Mouse (Mus musculus): ENCODE measurements around the gene Ncor2. TPM values are rescaled to one million over a fixed set of nuclear protein-coding genes. Genes with fewer than 3 reads are reported as not detected.

Gene Ncor2
- total RNA-seq, 2 experiments from 2014 or later: 0.91 to 37.3 TPM

- ATAC-seq (replicated peaks; ENCODE audit: low FRiP score, poor library complexity, severe bottlenecking): no peak
Observed at GRCm38 (mm10) chr5:125073896-125074295, 105.1 kb downstream of the Ncor2 start.

GRCm38 (mm10) chr5:125073335-125073734 is 105.7 kb downstream of the Ncor2 start:
- no peak for ATAC-seq (replicated peaks; ENCODE audit: low FRiP score, poor library complexity, severe bottlenecking)

- no peak for ATAC-seq (replicated peaks; ENCODE audit: low FRiP score, poor library complexity, severe bottlenecking)
Observed at GRCm38 (mm10) chr5:125072425-125072824, 106.6 kb downstream of the Ncor2 start.

- no peak for ATAC-seq (replicated peaks; ENCODE audit: low FRiP score, poor library complexity, severe bottlenecking)
Observed at GRCm38 (mm10) chr5:125071919-125072318, 107.1 kb downstream of the Ncor2 start.

GRCm38 (mm10) chr5:125070399-125070798 is 108.6 kb downstream of the Ncor2 start:
- no peak for ATAC-seq (replicated peaks; ENCODE audit: low FRiP score, poor library complexity, severe bottlenecking)

- no peak for ATAC-seq (replicated peaks; ENCODE audit: low FRiP score, poor library complexity, severe bottlenecking)
Observed at GRCm38 (mm10) chr5:125069916-125070315, 109.1 kb downstream of the Ncor2 start.

- no peak for ATAC-seq (replicated peaks; ENCODE audit: low FRiP score, poor library complexity, severe bottlenecking)
Observed at GRCm38 (mm10) chr5:125069426-125069825, 109.6 kb downstream of the Ncor2 start.

GRCm38 (mm10) chr5:125068371-125068951 is 110.6 kb downstream of the Ncor2 start:
- no peak for ATAC-seq (replicated peaks; ENCODE audit: low FRiP score, poor library complexity, severe bottlenecking)

GRCm38 (mm10) chr5:125067673-125068072 is 111.3 kb downstream of the Ncor2 start:
- no peak for ATAC-seq (replicated peaks; ENCODE audit: low FRiP score, poor library complexity, severe bottlenecking)

- ATAC-seq (replicated peaks; ENCODE audit: low FRiP score, poor library complexity, severe bottlenecking): peak; percentile 58; the same call in 1 of the 2 replicates
Observed at GRCm38 (mm10) chr5:125066479-125067471, 112.2 kb downstream of the Ncor2 start.

GRCm38 (mm10) chr5:125063015-125063414 is 116.0 kb downstream of the Ncor2 start:
- no peak for ATAC-seq (replicated peaks; ENCODE audit: low FRiP score, poor library complexity, severe bottlenecking)

- no peak for ATAC-seq (replicated peaks; ENCODE audit: low FRiP score, poor library complexity, severe bottlenecking)
Observed at GRCm38 (mm10) chr5:125058267-125058668, 120.8 kb downstream of the Ncor2 start.

- ATAC-seq (replicated peaks; ENCODE audit: low FRiP score, poor library complexity, severe bottlenecking): no peak
Observed at GRCm38 (mm10) chr5:125057555-125058266, 121.3 kb downstream of the Ncor2 start.

GRCm38 (mm10) chr5:125056696-125057554 is 122.1 kb downstream of the Ncor2 start:
- no peak for ATAC-seq (replicated peaks; ENCODE audit: low FRiP score, poor library complexity, severe bottlenecking)

- no peak for ATAC-seq (replicated peaks; ENCODE audit: low FRiP score, poor library complexity, severe bottlenecking)
Observed at GRCm38 (mm10) chr5:125056331-125056695, 122.7 kb downstream of the Ncor2 start.

GRCm38 (mm10) chr5:125055901-125056300 is 123.1 kb downstream of the Ncor2 start:
- no peak for ATAC-seq (replicated peaks; ENCODE audit: low FRiP score, poor library complexity, severe bottlenecking)

- ATAC-seq (replicated peaks; ENCODE audit: low FRiP score, poor library complexity, severe bottlenecking): no peak
Observed at GRCm38 (mm10) chr5:125053661-125054060, 125.4 kb downstream of the Ncor2 start.

GRCm38 (mm10) chr5:125052603-125053488 is 126.2 kb downstream of the Ncor2 start:
- no peak for ATAC-seq (replicated peaks; ENCODE audit: low FRiP score, poor library complexity, severe bottlenecking)

GRCm38 (mm10) chr5:125052237-125052602 is 126.8 kb downstream of the Ncor2 start:
- ATAC-seq (replicated peaks; ENCODE audit: low FRiP score, poor library complexity, severe bottlenecking): no peak
